Mouse (Mus musculus) brown adipose tissue, adult 24 weeks (tissue): ENCODE data around the gene Ifna9. TPM values are rescaled to one million over a fixed set of nuclear protein-coding genes. Genes with fewer than 3 reads are reported as not detected.
A peak's percentile ranks its signal among the peaks of the same experiment; 100 is the strongest.
"Not testable (repeated sequence)": the region's sequence is repeated elsewhere in the genome, so short reads cannot be mapped to it uniquely, and the experiment has no call there.

Source experiments
- H3K27ac ChIP-seq: fragments of 200-500 bp; replicated peaks from 2 replicates; pipeline ENCODE4 v1.5.1; 2012; ENCODE audit warnings: low read depth, mild to moderate bottlenecking, low read length
- H3K4me1 ChIP-seq: fragments of 200-500 bp; 2 replicates; pipeline ENCODE4 v1.6.1; 2012; ENCODE audit warnings: low read length, mixed read lengths; ENCODE audit not compliant: control insufficient read depth, insufficient read depth, insufficient read length
- H3K4me3 ChIP-seq: fragments of 200-500 bp; 2 replicates; pipeline ENCODE4 v1.5.1; 2012; ENCODE audit warnings: low read depth, mild to moderate bottlenecking, low read length, moderate library complexity; ENCODE audit not compliant: insufficient read depth
- polyA plus RNA-seq: library from polyadenylated mRNA; stranded (reverse); fragments of >200 nt; gene quantifications from 2 replicates; pipeline ENCODE4 v1.2.4, GENCODE M21; 2012; ENCODE audit not compliant: missing spikeins, insufficient read depth, insufficient read length

Gene Ifna9
- polyA plus RNA-seq, result not detected in 2 replicates

GRCm38 (mm10) chr4:88592285-88592684 lies at the start of gene Ifna9:
Ifna9 (minus strand) TSS chr4:88592385.
- Histone ChIP-seq H3K4me3 (no peak within 1 kb of the TSS), H3K27ac (no peak within 1 kb of the TSS), H3K4me1 (no peaks in the 10 kb centered on the region)

GRCm38 (mm10) chr4:88641077-88641831 lies 49.1 kb upstream of the Ifna9 start:
- H3K27ac ChIP-seq, result no peak overlapping the region
- H3K4me3 ChIP-seq, result peak overlapping the region; percentile 69
- H3K4me1 ChIP-seq, result no peaks in the 10 kb centered on the region

GRCm38 (mm10) chr4:88640704-88641076 lies 48.5 kb upstream of the Ifna9 start:
- Histone ChIP-seq H3K27ac (no peak overlapping the region), H3K4me1 (no peaks in the 10 kb centered on the region)

GRCm38 (mm10) chr4:88634311-88634710 lies 42.1 kb upstream of the Ifna9 start, which contains the start of gene C87499:
C87499 (minus strand) TSS chr4:88634411.
- H3K27ac ChIP-seq, result no peak within 1 kb of the TSS
- no peaks in the 10 kb centered on the region for H3K4me1 ChIP-seq
- H3K4me3 ChIP-seq, result no peak within 1 kb of the TSS

More at GRCm38 (mm10) chr4:88640704-88641076, 48.5 kb upstream of the Ifna9 start:
- peak overlapping the region; percentile 69 for H3K4me3 ChIP-seq

- Histone ChIP-seq H3K27ac (no peak within 1 kb of the TSS), H3K4me1 (no peaks in the 10 kb centered on the region), H3K4me3 (no peak within 1 kb of the TSS)
Measured at GRCm38 (mm10) chr4:88603276-88603675, 11.1 kb upstream of the Ifna9 start, which contains the start of gene Ifna12. Ifna12 (minus strand) TSS chr4:88603376.

GRCm38 (mm10) chr4:88571698-88572097 lies 20.5 kb downstream of the Ifna9 start, which contains the start of gene Ifna14:
Ifna14 (minus strand) TSS chr4:88571798.
- Histone ChIP-seq H3K4me3 (no peak within 1 kb of the TSS), H3K4me1 (no peaks in the 10 kb centered on the region), H3K27ac (no peak within 1 kb of the TSS)

- no peak overlapping the region for H3K27ac ChIP-seq
- no peak overlapping the region for H3K4me3 ChIP-seq
- H3K4me1 ChIP-seq, result no peaks in the 10 kb centered on the region
Measured at GRCm38 (mm10) chr4:88561791-88562190, 30.4 kb downstream of the Ifna9 start.

GRCm38 (mm10) chr4:88558145-88558544 lies 34.0 kb downstream of the Ifna9 start, which contains the start of gene Ifna15:
Ifna15 (minus strand) TSS chr4:88558245.
- H3K4me3 ChIP-seq, H3K4me1 ChIP-seq, H3K27ac ChIP-seq: not testable (repeated sequence)

GRCm38 (mm10) chr4:88550161-88550945 lies 41.8 kb downstream of the Ifna9 start:
- Histone ChIP-seq H3K4me1 (no peaks in the 10 kb centered on the region; the same call in 1 of the 2 replicates), H3K4me3 (peak overlapping the region; percentile 52), H3K27ac (peak overlapping the region; percentile 7; the same call in 1 of the 2 replicates)

- no peaks in the 10 kb centered on the region; the same call in 1 of the 2 replicates for H3K4me1 ChIP-seq
- H3K4me3 ChIP-seq, result no peak overlapping the region
- no peak overlapping the region for H3K27ac ChIP-seq
Measured at GRCm38 (mm10) chr4:88547986-88548385, 44.2 kb downstream of the Ifna9 start.

- Histone ChIP-seq H3K4me1 (no peaks in the 10 kb centered on the region), H3K27ac (no peak overlapping the region), H3K4me3 (no peak overlapping the region)
Measured at GRCm38 (mm10) chr4:88543649-88544234, 48.4 kb downstream of the Ifna9 start.

Other genes starting within 250 kb of the Ifna9 start
- 2.2 and 2.8 TPM in 2 replicates for gene Hacd4, start 153.5 kb downstream of the Ifna9 start, polyA plus RNA-seq
- gene Ifnb1, start 69.6 kb downstream of the Ifna9 start, polyA plus RNA-seq, result not detected in 2 replicates
- not detected in 2 replicates for gene Ifna15, start 34.1 kb downstream of the Ifna9 start, polyA plus RNA-seq
- gene Ifna14, start 20.6 kb downstream of the Ifna9 start, polyA plus RNA-seq, result not detected in 2 replicates
- not detected in 2 replicates for gene Ifna12, start 11.0 kb upstream of the Ifna9 start, polyA plus RNA-seq
- not detected in 2 replicates for gene C87499, start 42.0 kb upstream of the Ifna9 start, polyA plus RNA-seq
- gene Ifna13, start 52.1 kb upstream of the Ifna9 start, polyA plus RNA-seq, result not detected in 2 replicates
- not detected in 2 replicates for gene Ifna16, start 84.5 kb upstream of the Ifna9 start, polyA plus RNA-seq
- gene Ifna2, start 91.5 kb upstream of the Ifna9 start, polyA plus RNA-seq, result not detected in 2 replicates
- gene Ifnab, start 99.0 kb upstream of the Ifna9 start, polyA plus RNA-seq, result not detected in 2 replicates
- gene Gm26566, start 129.4 kb upstream of the Ifna9 start, polyA plus RNA-seq, result not detected in 2 replicates
- gene Klhl9, start 130.1 kb upstream of the Ifna9 start, polyA plus RNA-seq, result 37.8 and 44.9 TPM in 2 replicates
- not detected in 2 replicates for gene Gm13271, start 162.5 kb upstream of the Ifna9 start, polyA plus RNA-seq
- not detected in 2 replicates for gene Gm13283, start 167.7 kb upstream of the Ifna9 start, polyA plus RNA-seq
- not detected in 2 replicates for gene Gm13290, start 181.4 kb upstream of the Ifna9 start, polyA plus RNA-seq
- not detected in 2 replicates for gene Gm13289, start 184.5 kb upstream of the Ifna9 start, polyA plus RNA-seq
- gene Gm13272, start 187.5 kb upstream of the Ifna9 start, polyA plus RNA-seq, result not detected in 2 replicates
- gene Ifnz, start 189.7 kb upstream of the Ifna9 start, polyA plus RNA-seq, result not detected in 2 replicates
- not detected in 2 replicates for gene Gm13276, start 193.3 kb upstream of the Ifna9 start, polyA plus RNA-seq
- not detected in 2 replicates for gene Gm13277, start 196.2 kb upstream of the Ifna9 start, polyA plus RNA-seq
- not detected in 2 replicates for gene Gm13278, start 199.2 kb upstream of the Ifna9 start, polyA plus RNA-seq
- gene Gm13275, start 202.1 kb upstream of the Ifna9 start, polyA plus RNA-seq, result not detected in 2 replicates
- not detected in 2 replicates for gene Gm13279, start 205.0 kb upstream of the Ifna9 start, polyA plus RNA-seq
- not detected in 2 replicates for gene Gm13285, start 207.3 kb upstream of the Ifna9 start, polyA plus RNA-seq
- not detected in 2 replicates for gene Gm13287, start 210.9 kb upstream of the Ifna9 start, polyA plus RNA-seq
- gene Gm13288, start 213.1 kb upstream of the Ifna9 start, polyA plus RNA-seq, result not detected in 2 replicates
- gene Ifna7, start 223.8 kb upstream of the Ifna9 start, polyA plus RNA-seq, result not detected in 2 replicates
- gene Ifna11, start 227.6 kb upstream of the Ifna9 start, polyA plus RNA-seq, result not detected in 2 replicates
- not detected in 2 replicates for gene Ifna6, start 235.0 kb upstream of the Ifna9 start, polyA plus RNA-seq
- not detected in 2 replicates for gene Ifna5, start 243.1 kb upstream of the Ifna9 start, polyA plus RNA-seq
- gene Ifna4, start 249.5 kb upstream of the Ifna9 start, polyA plus RNA-seq, result not detected in 2 replicates